Mouse (Mus musculus) right cerebral cortex, postnatal 25 days (tissue): ENCODE data around the gene Medag.
A peak's percentile ranks its signal among the peaks of the same experiment; 100 is the strongest.

Source experiments
- DNase-seq: peaks from one replicate; pipeline ENCODE4 v3.0.0; 2022

Medag gene

GRCm38 (mm10) chr5:149411509-149412193, at the start of gene Medag:
Gene Medag (plus strand): TSS chr5:149411749.
- DNase-seq = peak; percentile 56

GRCm38 (mm10) chr5:149362626-149363025, 48.9 kb upstream of the Medag start:
- DNase-seq = no peak

GRCm38 (mm10) chr5:149363903-149364755, 47.4 kb upstream of the Medag start:
- DNase-seq = no peak

GRCm38 (mm10) chr5:149367011-149367410, 44.5 kb upstream of the Medag start:
- no peak for DNase-seq

- no peak for DNase-seq
Measured at GRCm38 (mm10) chr5:149367544-149368466, 43.7 kb upstream of the Medag start.

- DNase-seq = no peak
Measured at GRCm38 (mm10) chr5:149368575-149369312, 42.8 kb upstream of the Medag start.

GRCm38 (mm10) chr5:149369373-149370035, 42.0 kb upstream of the Medag start:
- DNase-seq = no peak

- DNase-seq = no peak
Measured at GRCm38 (mm10) chr5:149372018-149372417, 39.5 kb upstream of the Medag start.

GRCm38 (mm10) chr5:149373224-149373623, 38.3 kb upstream of the Medag start:
- DNase-seq = no peak

- peak; percentile 34 for DNase-seq
Measured at GRCm38 (mm10) chr5:149374026-149374425, 37.5 kb upstream of the Medag start.

- DNase-seq = no peak
Measured at GRCm38 (mm10) chr5:149375074-149375888, 36.3 kb upstream of the Medag start.

GRCm38 (mm10) chr5:149375889-149376212, 35.7 kb upstream of the Medag start:
- peak; percentile 81 for DNase-seq

- no peak for DNase-seq
Measured at GRCm38 (mm10) chr5:149376367-149376766, 35.2 kb upstream of the Medag start.

- DNase-seq = no peak
Measured at GRCm38 (mm10) chr5:149377253-149377652, 34.3 kb upstream of the Medag start.

- DNase-seq = no peak
Measured at GRCm38 (mm10) chr5:149378566-149378965, 33.0 kb upstream of the Medag start.

GRCm38 (mm10) chr5:149379131-149379784, 32.3 kb upstream of the Medag start:
- peak; percentile 51 for DNase-seq

- no peak for DNase-seq
Measured at GRCm38 (mm10) chr5:149379861-149380260, 31.7 kb upstream of the Medag start.

GRCm38 (mm10) chr5:149380388-149380916, 31.1 kb upstream of the Medag start:
- peak; percentile 47 for DNase-seq

- DNase-seq = no peak
Measured at GRCm38 (mm10) chr5:149381948-149382347, 29.6 kb upstream of the Medag start.

- DNase-seq = no peak
Measured at GRCm38 (mm10) chr5:149382601-149383000, 28.9 kb upstream of the Medag start.
